Mouse (Mus musculus): ENCODE measurements at regions not wholly inside any gene's neighbourhood (a gene's known extent, or its start where the extent isn't known, plus 50 kb on each side); places are given as distances from the start of the nearest gene placed in this dataset.

- peak in 1 of 2 experiments; percentile 6 for DNase-seq (ENCODE audit: low spot score in 2 of 2)
Measured at GRCm38 (mm10) chr5:119350325-119350915, 320.0 kb upstream of the Tbx3 start.

DNA sequence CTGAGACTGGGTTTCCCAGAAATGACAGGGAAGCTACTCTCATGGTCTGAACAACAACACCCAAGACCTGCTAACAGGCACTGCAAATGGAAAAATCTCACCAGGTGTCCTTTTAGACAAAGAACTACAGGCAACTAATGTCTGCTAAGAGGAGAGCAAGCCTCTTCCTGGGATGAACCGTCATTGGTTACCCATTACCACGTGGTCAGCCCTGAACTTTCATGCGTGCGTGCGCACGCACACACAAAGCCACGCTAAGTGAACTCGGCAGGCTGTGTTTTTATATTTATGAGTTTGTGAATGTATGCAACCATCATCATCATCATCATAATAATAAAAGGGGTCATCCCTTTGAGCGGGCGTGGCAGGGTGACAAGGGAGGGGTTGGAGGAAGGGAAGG lies 315.0 kb upstream of the Tbx3 start:
- no peak for DNase-seq (ENCODE audit: low spot score in 2 of 2)

GRCm38 (mm10) chr5:119356051-119356450 lies 314.4 kb upstream of the Tbx3 start:
- no peak for DNase-seq (ENCODE audit: low spot score in 2 of 2)

DNA sequence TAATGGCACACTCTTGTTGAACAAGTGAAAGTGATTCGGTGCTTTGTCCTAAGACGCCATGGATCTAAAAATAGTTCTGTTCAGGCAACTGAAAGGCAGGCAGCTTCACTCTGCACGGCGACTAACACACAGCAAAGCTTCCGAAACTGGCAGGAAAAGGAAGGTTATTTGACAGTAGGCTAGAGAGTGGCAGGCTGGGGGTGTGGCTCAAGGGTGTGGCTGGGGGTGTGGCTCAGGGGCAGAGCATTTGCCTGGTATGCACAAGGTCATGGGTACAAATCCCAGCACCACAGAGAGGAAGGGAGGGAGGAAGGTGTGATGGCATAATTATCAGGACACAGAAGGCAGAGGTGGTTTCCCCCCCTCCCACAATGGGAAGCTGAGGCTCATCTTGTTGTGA lies 310.8 kb upstream of the Tbx3 start:
- DNase-seq (ENCODE audit: low spot score in 2 of 2) = peak; percentile 12 to 27

- DNase-seq (ENCODE audit: low spot score in 2 of 2) = no peak
Measured at GRCm38 (mm10) chr5:119360351-119360750, 310.1 kb upstream of the Tbx3 start.

GRCm38 (mm10) chr5:119361406-119362044 lies 308.9 kb upstream of the Tbx3 start:
- DNase-seq (ENCODE audit: low spot score in 2 of 2) = no peak

DNA sequence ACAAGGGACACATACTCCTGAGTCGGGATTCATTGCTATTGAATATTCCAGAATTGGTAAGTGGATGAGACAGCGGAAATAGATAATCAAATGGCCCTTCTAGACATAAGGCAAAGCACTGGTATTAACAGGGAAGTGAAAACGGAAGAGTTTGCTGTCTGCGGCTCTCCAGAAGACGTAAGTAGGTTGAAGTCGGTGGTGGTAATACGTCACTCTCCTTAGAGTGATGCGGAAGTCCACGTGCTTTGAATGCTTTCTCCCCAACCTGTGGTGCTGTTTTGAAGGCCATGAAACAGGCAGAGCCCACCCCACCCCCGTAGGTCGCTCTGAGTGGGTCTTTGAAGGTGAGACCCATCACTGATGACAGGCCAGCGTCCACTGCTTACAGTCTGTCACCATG lies 308.0 kb upstream of the Tbx3 start:
- no peak for DNase-seq (ENCODE audit: low spot score in 2 of 2)

GRCm38 (mm10) chr5:119364250-119364649 lies 306.2 kb upstream of the Tbx3 start:
- DNase-seq (ENCODE audit: low spot score in 2 of 2) = no peak

- no peak for DNase-seq (ENCODE audit: low spot score in 2 of 2)
Measured at GRCm38 (mm10) chr5:119365157-119365556, 305.3 kb upstream of the Tbx3 start.

GRCm38 (mm10) chr5:119366296-119366695 lies 304.2 kb upstream of the Tbx3 start:
- DNase-seq (ENCODE audit: low spot score in 2 of 2) = no peak

DNA sequence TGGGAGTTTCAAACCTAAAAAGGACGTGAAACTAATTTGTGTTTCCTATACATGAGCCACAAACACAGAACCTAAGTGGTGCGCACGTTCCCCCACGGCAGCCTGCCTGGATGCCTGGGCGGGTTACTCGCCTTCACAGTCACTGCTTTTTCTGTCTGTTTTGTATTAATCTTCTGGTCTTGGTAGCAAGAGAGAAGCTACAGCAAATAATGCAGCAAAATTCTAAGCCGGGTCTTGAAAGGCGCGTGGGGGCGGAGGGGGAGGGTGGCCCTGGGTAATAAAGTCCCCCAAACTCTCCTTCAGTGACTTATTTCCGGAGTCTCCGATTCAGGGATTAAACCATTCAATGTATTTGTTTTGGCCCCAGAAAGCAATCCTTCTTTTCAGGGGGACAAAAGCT lies 300.0 kb upstream of the Tbx3 start:
- DNase-seq (ENCODE audit: low spot score in 2 of 2) = no peak

GRCm38 (mm10) chr5:119370931-119371330 lies 299.5 kb upstream of the Tbx3 start:
- no peak for DNase-seq (ENCODE audit: low spot score in 2 of 2)

- DNase-seq (ENCODE audit: low spot score in 2 of 2) = no peak
Measured at GRCm38 (mm10) chr5:119373774-119374700, 296.4 kb upstream of the Tbx3 start.

GRCm38 (mm10) chr5:119374861-119375260 lies 295.6 kb upstream of the Tbx3 start:
- no peak for DNase-seq (ENCODE audit: low spot score in 2 of 2)

- no peak for DNase-seq (ENCODE audit: low spot score in 2 of 2)
Measured at GRCm38 (mm10) chr5:119378261-119378660, 292.2 kb upstream of the Tbx3 start.

- DNase-seq (ENCODE audit: low spot score in 2 of 2) = no peak
Measured at GRCm38 (mm10) chr5:119379915-119380432, 290.5 kb upstream of the Tbx3 start.

DNA sequence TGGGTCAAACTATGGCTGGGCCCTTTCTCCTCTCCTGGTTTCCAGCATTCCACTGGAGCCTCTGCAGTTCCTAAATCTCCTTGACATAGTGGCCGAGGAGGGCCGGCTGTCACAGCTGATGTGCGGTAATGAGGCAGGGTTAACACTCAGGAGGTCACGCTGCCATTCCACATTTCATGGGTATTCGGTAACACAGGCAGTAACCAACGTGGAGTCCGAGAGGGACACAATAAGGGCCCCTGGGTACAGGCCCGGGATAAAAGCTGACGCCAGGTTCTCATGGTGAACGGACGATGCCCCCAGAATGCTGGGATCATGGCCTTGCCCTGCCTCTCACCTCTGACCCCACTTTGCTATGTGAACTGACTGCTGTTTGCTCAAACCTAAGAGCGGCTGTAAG lies 289.0 kb upstream of the Tbx3 start:
- no peak for DNase-seq (ENCODE audit: low spot score in 2 of 2)

DNA sequence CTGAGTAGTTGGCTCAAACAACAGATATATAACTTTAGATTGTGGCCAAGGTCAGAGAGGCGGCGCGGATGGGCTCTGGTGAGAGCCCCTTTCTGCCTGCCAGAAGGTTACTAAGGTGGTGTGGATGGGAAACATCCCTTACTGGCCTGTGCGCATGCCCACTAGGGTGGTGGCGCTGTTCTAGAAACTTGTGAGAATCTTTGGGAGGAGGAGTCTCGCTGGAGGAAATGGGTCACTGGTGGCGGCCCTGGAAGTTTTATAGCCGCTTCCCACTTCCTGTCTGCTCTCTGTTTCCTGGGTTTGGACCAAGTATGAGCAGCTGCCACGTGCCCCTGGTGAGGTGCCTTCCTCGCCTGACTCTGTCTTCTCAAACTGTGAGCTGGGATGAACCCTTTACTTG lies 285.0 kb upstream of the Tbx3 start:
- DNase-seq (ENCODE audit: low spot score in 2 of 2) = no peak

- no peak for DNase-seq (ENCODE audit: low spot score in 2 of 2)
Measured at GRCm38 (mm10) chr5:119386821-119387220, 283.6 kb upstream of the Tbx3 start.

- no peak for DNase-seq (ENCODE audit: low spot score in 2 of 2)
Measured at GRCm38 (mm10) chr5:119387261-119387660, 283.2 kb upstream of the Tbx3 start.

GRCm38 (mm10) chr5:119388841-119389240 lies 281.6 kb upstream of the Tbx3 start:
- DNase-seq (ENCODE audit: low spot score in 2 of 2) = no peak

GRCm38 (mm10) chr5:119389384-119389783 lies 281.1 kb upstream of the Tbx3 start:
- DNase-seq (ENCODE audit: low spot score in 2 of 2) = no peak

- DNase-seq (ENCODE audit: low spot score in 2 of 2) = no peak
Measured at GRCm38 (mm10) chr5:119389857-119390256, 280.6 kb upstream of the Tbx3 start.
